Comparison of ENCODE assay signal across 28 mouse cellular contexts in genomic region chr13:56650020-56650419, GRCm38 (mm10).
"Had no signal": no experiment of that assay in that cellular context is flagged by ENCODE, and none has a peak within 500 bp of the region (broad histone marks: within the 10 kb centered on the region; RNA-seq: fewer than 3 reads in every experiment).

No protein-coding gene starts in this region.

- DNase-seq: left cerebral cortex, postnatal 4 days; liver; liver, embryonic 13.5 days; liver, postnatal 0 days; lung, adult 18-20 months; lung, adult 2 months; lung, embryonic 14.5 days; lung, postnatal 10 days; lung, postnatal 14 days; lung, postnatal 36 days; lung, postnatal 4 days; midbrain, embryonic 14.5 days had no signal

- H3K4me2 ChIP-seq: limb, embryonic 12.5 days; limb, embryonic 13.5 days; limb, embryonic 15.5 days; liver, embryonic 11.5 days; liver, embryonic 12.5 days; liver, embryonic 13.5 days; liver, embryonic 15.5 days; lung, embryonic 14.5 days; lung, embryonic 15.5 days; midbrain, embryonic 11.5 days; midbrain, embryonic 12.5 days; midbrain, embryonic 13.5 days; midbrain, embryonic 15.5 days; neural tube, embryonic 12.5 days had no signal

- H3K27ac ChIP-seq: limb, embryonic 10.5 days; limb, embryonic 12.5 days; limb, embryonic 13.5 days; limb, embryonic 15.5 days; liver, embryonic 12.5 days; liver, embryonic 13.5 days; liver, embryonic 14.5 days; liver, embryonic 15.5 days; lung, embryonic 15.5 days; macrophage; midbrain, embryonic 10.5 days; midbrain, embryonic 12.5 days; midbrain, embryonic 13.5 days; midbrain, embryonic 15.5 days; neural tube, embryonic 12.5 days had no signal

- H3K4me3 ChIP-seq: limb, embryonic 10.5 days; limb, embryonic 12.5 days; limb, embryonic 13.5 days; limb, embryonic 15.5 days; liver, embryonic 12.5 days; liver, embryonic 13.5 days; liver, embryonic 15.5 days; lung, embryonic 15.5 days; midbrain, embryonic 10.5 days; midbrain, embryonic 12.5 days; midbrain, embryonic 13.5 days; midbrain, embryonic 15.5 days; neural tube, embryonic 12.5 days had no signal

- H3K27me3 ChIP-seq: limb, embryonic 12.5 days; limb, embryonic 13.5 days; limb, embryonic 15.5 days; liver, embryonic 12.5 days; liver, embryonic 13.5 days; liver, embryonic 15.5 days; lung, embryonic 15.5 days; midbrain, embryonic 12.5 days; midbrain, embryonic 13.5 days; midbrain, embryonic 15.5 days; neural tube, embryonic 12.5 days had no signal

- H3K9me3 ChIP-seq: limb, embryonic 10.5 days; limb, embryonic 12.5 days; limb, embryonic 13.5 days; limb, embryonic 15.5 days; liver, embryonic 12.5 days; liver, embryonic 13.5 days; liver, embryonic 15.5 days; lung, embryonic 15.5 days; midbrain, embryonic 10.5 days; midbrain, embryonic 12.5 days; midbrain, embryonic 13.5 days; midbrain, embryonic 15.5 days; neural tube, embryonic 12.5 days had no signal

- H3K36me3 ChIP-seq: limb, embryonic 10.5 days; limb, embryonic 12.5 days; limb, embryonic 13.5 days; limb, embryonic 15.5 days; liver, embryonic 12.5 days; liver, embryonic 13.5 days; liver, embryonic 15.5 days; lung, embryonic 15.5 days; midbrain, embryonic 10.5 days; midbrain, embryonic 12.5 days; midbrain, embryonic 13.5 days; midbrain, embryonic 15.5 days; neural tube, embryonic 12.5 days had no signal
